Mouse (Mus musculus): ENCODE measurements around the gene Stmnd1.

The Stmnd1 gene

DNA sequence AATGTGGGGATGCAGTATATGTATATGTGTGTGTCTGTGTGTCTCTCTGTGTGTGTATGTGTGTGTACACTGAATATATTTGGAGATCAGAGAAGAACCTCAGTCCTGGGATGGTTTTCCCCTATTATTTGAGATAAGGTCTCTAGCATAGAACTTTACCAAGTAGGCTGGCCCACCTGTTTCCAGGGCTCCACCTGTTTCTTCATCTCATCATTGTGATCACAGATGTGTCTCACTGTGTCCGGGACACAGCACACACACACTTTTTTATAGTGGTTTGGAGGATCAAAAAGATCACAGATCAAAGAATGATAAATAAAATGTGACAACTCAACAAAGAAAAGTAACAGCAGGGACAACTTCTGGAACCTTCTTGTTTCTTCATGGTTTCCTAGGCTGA, 17.0 kb downstream of the Stmnd1 start:
- no peak for DNase-seq (ENCODE audit: low spot score in 2 of 2)

DNA sequence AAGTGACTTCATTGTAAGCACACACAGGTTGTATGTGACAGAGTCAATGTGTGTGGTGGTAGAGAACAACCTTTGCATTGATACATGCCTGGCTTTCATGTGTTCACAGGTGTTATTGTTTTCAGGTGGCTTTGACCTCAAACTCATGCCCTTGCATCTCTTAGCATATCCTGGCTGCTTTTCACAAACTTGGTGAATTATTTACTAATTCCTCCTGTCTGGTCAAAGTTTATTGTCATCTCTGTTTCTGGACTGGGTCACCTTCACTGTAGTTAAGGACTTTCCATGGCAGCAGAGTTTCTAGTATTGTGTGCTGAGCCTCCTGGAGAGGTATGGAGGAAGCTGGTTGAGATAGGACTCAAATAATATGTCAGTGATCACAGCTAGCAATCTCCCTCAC, 20.8 kb downstream of the Stmnd1 start:
- DNase-seq (ENCODE audit: low spot score in 2 of 2): no peak

GRCm38 (mm10) chr13:46297701-46298100, 24.2 kb downstream of the Stmnd1 start:
- no peak for DNase-seq (ENCODE audit: low spot score in 2 of 2)

- DNase-seq (ENCODE audit: low spot score in 2 of 2): peak in 1 of 2 experiments; percentile 15
These were observed 37.3 kb downstream of the Stmnd1 start for GRCm38 (mm10) chr13:46310790-46311189.

- DNase-seq (ENCODE audit: low spot score in 2 of 2): no peak
These were observed 39.7 kb downstream of the Stmnd1 start for GRCm38 (mm10) chr13:46313176-46313575.

- DNase-seq (ENCODE audit: low spot score in 2 of 2): peak in 1 of 2 experiments; percentile 32
These were observed 41.6 kb downstream of the Stmnd1 start for GRCm38 (mm10) chr13:46315165-46315564.

DNA sequence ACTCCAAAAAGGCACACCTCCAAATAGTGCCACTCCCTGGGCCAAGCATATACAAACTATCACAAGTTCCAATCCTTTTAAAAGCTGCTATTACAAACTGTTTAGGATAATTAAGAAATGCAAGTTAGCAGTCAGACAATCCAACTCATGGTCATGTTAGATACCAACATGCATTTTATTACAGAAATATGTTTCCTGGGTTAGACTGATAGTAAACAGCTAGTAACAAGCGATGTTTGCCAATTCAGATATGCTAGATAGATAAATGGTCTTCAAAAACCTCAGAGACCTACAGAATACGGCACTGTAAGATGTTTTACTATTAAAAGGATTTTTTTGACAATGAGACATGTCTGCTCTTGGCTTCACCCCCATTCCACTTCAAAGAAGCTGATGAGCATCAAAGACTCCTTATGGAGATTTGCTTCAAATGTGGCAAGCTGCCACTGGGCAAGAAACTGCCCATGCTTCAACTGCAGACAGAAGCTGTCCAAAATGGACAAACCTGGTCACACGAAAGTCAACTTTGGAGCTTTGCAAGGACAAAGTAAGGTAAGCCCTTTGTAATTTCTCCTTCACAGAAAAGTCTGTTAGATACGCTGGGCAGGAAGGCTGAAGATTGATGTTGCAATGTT, 52.9 kb downstream of the Stmnd1 start:
- DNase-seq (ENCODE audit: low spot score in 2 of 2): peak in 1 of 2 experiments; percentile 10

DNA sequence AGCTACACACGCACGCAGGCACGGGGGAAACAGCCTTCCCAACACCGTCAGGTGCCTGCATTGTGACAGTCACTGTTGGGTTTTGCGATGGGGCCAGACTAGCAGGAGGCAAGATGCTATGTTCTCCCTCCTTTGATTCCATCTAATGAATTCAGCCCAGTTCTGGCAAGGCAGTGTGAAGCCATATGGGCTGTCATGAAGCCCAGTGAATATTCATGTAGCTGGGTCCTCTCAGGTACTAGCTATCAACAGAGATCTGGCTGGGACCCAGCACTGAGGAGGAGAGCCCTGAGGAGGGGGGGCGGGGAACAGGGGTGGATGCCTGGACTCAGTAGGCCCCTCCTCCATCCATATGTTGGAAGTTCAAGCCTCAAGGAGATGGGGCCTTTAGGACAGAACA, 61.5 kb downstream of the Stmnd1 start:
- peak in 1 of 2 experiments; percentile 40 for DNase-seq (ENCODE audit: low spot score in 2 of 2)

GRCm38 (mm10) chr13:46336281-46336680, 62.8 kb downstream of the Stmnd1 start:
- DNase-seq (ENCODE audit: low spot score in 2 of 2): peak in 1 of 2 experiments; percentile 22

DNA sequence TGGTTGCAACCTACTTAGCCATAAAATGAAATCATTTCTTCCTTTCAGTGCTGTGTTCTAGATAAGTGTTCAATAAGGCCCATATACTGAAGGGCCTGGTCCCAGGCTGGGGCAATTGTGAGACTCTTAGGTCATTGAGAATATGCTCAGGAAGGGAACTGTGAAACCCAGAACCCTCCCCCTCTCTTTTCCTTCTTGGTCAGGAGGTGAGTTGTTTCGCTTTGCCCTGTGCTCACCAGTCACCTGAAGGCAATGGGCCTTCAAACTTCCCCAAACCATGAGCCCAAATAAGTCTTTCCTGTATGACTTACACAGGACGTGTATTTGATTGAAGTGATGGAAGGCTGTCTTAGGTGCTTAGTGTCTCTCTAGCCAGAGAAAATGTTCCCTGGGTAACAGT, 64.3 kb downstream of the Stmnd1 start:
- peak in 1 of 2 experiments; percentile 44 for DNase-seq (ENCODE audit: low spot score in 2 of 2)

- peak; percentile 41 to 71 for DNase-seq (ENCODE audit: low spot score in 2 of 2)
These were observed 66.4 kb downstream of the Stmnd1 start for GRCm38 (mm10) chr13:46339954-46340353.

DNA sequence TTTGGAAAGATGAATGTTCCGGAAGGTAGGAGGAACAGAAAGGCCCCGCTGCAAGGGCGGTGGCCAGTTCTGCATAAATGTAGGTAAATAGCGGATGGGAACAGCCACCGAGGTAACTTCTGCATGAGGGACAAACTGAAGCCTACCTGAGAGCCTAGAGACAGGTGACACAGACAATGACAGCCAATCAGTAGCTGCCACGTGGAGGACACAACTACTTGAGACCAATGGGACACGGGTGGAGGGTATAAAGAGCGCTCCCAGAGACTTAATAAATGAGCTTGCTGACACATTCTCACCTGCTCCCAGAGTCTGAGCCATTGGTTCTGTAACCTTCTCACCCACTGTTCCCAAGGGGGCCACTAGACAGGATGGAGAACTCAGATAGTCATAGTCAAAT, 67.1 kb downstream of the Stmnd1 start:
- peak in 1 of 2 experiments; percentile 40 for DNase-seq (ENCODE audit: low spot score in 2 of 2)

- peak in 1 of 2 experiments; percentile 28 for DNase-seq (ENCODE audit: low spot score in 2 of 2)
These were observed 67.9 kb downstream of the Stmnd1 start for GRCm38 (mm10) chr13:46341419-46341818.

DNA sequence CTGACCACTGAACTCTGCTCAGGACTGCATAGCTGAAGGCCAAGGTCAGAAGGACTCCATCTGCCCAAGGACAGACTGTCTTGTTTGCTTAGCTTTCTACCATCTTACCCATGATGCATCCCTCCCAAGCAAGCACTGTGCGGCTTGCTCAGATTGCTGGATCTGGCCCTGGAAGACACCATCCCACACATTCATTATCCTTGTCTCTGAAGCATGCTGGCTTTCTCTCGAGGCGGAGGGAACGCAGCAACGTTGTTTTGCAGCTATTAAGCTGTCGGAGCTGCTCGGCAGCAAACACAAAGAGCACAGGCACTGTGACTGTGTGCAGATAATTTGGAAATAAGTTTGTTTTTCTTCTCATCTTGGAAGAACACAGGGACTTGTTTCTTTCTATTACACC, 69.7 kb downstream of the Stmnd1 start:
- peak in 1 of 2 experiments; percentile 52 for DNase-seq (ENCODE audit: low spot score in 2 of 2)

DNA sequence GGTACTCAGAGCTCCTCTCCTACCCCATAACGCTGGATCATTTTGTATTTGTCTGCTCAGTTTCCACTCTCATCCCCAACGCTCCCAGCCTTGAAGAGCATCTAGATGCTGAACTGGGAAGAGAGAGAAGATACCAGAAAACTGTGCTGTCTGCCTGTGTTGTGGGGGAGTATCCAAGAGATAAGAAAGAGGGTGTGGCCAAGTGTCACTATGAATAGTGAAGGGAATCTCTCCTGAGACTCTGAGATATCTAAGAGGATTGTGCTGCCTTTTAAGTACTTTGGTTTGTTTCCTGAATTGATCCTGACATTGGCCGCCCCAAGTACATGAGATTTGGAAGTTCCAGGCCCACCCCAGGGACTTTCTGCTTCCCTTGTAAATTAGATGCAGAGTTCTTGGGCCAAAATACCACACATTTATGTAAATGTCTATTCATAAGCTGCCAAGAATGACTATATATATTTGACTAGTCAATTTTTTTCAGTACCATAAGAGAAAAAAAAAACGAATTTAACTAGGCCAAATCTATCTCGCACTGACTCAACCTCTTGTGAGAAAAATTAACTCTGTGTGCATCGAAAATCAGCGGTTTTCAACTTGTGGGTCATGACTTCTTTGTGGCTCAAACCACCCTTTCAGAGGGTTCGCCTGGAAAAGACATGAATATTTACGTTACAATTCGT, 73.5 kb downstream of the Stmnd1 start:
- DNase-seq (ENCODE audit: low spot score in 2 of 2): no peak

- no peak for DNase-seq (ENCODE audit: low spot score in 2 of 2)
These were observed 76.1 kb downstream of the Stmnd1 start for GRCm38 (mm10) chr13:46349664-46350063.
